Mouse (Mus musculus) myocyte (in vitro differentiated cells): ENCODE results near the gene Pth1r.

Experiments
- E2F4 ChIP-seq: IDR thresholded peaks from one replicate; pipeline ENCODE4 v1.6.1; 2011; ENCODE audit warnings: mild to moderate bottlenecking, control low read depth, moderate library complexity; ENCODE audit not compliant: insufficient read depth
- MAX ChIP-seq: IDR thresholded peaks from one replicate; pipeline ENCODE4 v1.6.1; 2011; ENCODE audit warnings: low read depth, mild to moderate bottlenecking, control low read depth
- MYOG ChIP-seq, 3 experiments: IDR thresholded peaks; one replicate each; pipeline ENCODE4 v1.6.1; 2011; ENCODE audit warnings: control low read depth in 2 of 3, low read depth in 2 of 3, mild to moderate bottlenecking in 2 of 3; ENCODE audit not compliant: insufficient read length in 2 of 3, control insufficient read depth in 1 of 3, insufficient read depth in 1 of 3
- POLR2A ChIP-seq: IDR thresholded peaks from one replicate; pipeline ENCODE4 v1.6.1; 2011; ENCODE audit warnings: low read depth, mild to moderate bottlenecking, control low read depth, moderate library complexity; ENCODE audit not compliant: insufficient read length
- POLR2AphosphoS2 ChIP-seq: IDR thresholded peaks from one replicate; pipeline ENCODE4 v1.6.1; 2011; ENCODE audit warnings: low read depth, control low read depth; ENCODE audit not compliant: insufficient read length
- TCF12 ChIP-seq: IDR thresholded peaks from one replicate; pipeline ENCODE4 v1.6.1; 2011; ENCODE audit warnings: mild to moderate bottlenecking, control low read depth; ENCODE audit not compliant: poor library complexity, insufficient read depth, severe bottlenecking
- TCF3 ChIP-seq: IDR thresholded peaks from one replicate; pipeline ENCODE4 v1.6.1; 2011; ENCODE audit warnings: low read depth, control low read depth; ENCODE audit not compliant: insufficient read length
- USF1 ChIP-seq: IDR thresholded peaks from one replicate; pipeline ENCODE4 v1.6.1; 2011; ENCODE audit warnings: low read depth, mild to moderate bottlenecking, control low read depth, moderate library complexity

- TF ChIP-seq MAX: no peak
- TF ChIP-seq POLR2A: no peak
- TF ChIP-seq TCF12: no peak
- TF ChIP-seq E2F4: no peak
- no peak for TF ChIP-seq MYOG (IDR thresholded peaks at IDR 0.05; ENCODE audit: control insufficient read depth in 1 of 3, insufficient read depth in 1 of 3, insufficient read length in 2 of 3, low read depth in 2 of 3)
- TF ChIP-seq USF1: no peak
- no peak for TF ChIP-seq POLR2AphosphoS2
- no peak for TF ChIP-seq TCF3
Measured at GRCm38 (mm10) chr9:110734154-110734553, 12.8 kb downstream of the Pth1r start.
